ENCODE assay signal across 8 mouse cellular contexts in the genomic region with DNA sequence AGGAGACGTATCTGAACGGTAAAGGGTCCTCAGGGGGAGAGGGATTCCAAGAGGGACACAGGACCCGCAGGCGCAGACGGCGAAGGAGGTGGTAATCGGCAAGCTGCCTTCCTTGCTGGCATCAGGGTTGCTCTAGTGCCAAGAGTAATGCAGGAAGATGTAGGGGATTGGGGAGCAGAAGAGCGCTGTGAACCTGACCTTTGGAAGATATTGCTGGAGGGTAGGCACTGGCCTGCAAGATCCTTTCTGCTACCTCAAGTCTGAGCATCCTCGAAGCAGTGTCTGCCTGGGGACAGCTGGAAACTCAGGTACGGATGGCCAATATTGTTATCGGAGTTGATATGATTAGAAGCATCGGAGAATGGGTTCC. TPM values are rescaled to one million over a fixed set of nuclear protein-coding genes. Genes with fewer than 3 reads are reported as not detected.
DNase-seq lines count a peak whose midpoint lies in the region; ATAC-seq and TF ChIP-seq lines count a peak whose summit lies in the region.

No protein-coding gene starts in this region.

- no peaks in the 10 kb centered on the region for H3K36me3 ChIP-seq in lung, embryonic 16.5 days (ENCODE audit: control insufficient read depth, insufficient read depth, low read length)
- no peaks in the 10 kb centered on the region for H3K36me3 ChIP-seq in hindbrain, embryonic 16.5 days (ENCODE audit: control insufficient read depth, insufficient read depth, low read length)
- no peaks in the 10 kb centered on the region for H3K36me3 ChIP-seq in midbrain, postnatal 0 days (ENCODE audit: insufficient read depth, low read length)

- TF ChIP-seq CTCF in cortical plate, adult 2 months (IDR thresholded peaks at IDR 0.05; ENCODE audit: extremely low read depth, insufficient read depth, low read length) = no peak
- TF ChIP-seq CTCF in midbrain, postnatal 0 days (IDR thresholded peaks at IDR 0.05) = no peak

- DNase-seq in lung, postnatal 4 days = no peak
- DNase-seq in midbrain, postnatal 0 days (ENCODE audit: low spot score) = no peak
- no peak for DNase-seq in gastrocnemius, adult 18-20 months (ENCODE audit: low spot score)
- no peak for DNase-seq in layer of hippocampus, postnatal 14 days (ENCODE audit: low spot score in 2 of 2)
- no peak for DNase-seq in thymus, postnatal 10 days (ENCODE audit: low spot score in 2 of 2)

- peak overlapping the region; percentile 93 for H3K9ac ChIP-seq in lung, embryonic 16.5 days (ENCODE audit: low read length)
- H3K9ac ChIP-seq in hindbrain, embryonic 16.5 days (ENCODE audit: low read depth, low read length) = peak overlapping the region; percentile 93
- peak overlapping the region; percentile 90 for H3K9ac ChIP-seq in midbrain, postnatal 0 days (replicated peaks; ENCODE audit: low read length, poor library complexity, severe bottlenecking)

- peak overlapping the region; percentile 90 for H3K4me3 ChIP-seq in lung, embryonic 16.5 days (ENCODE audit: low read length)
- H3K4me3 ChIP-seq in cortical plate, adult 2 months (ENCODE audit: insufficient read depth, low read length) = peak overlapping the region; percentile 63
- H3K4me3 ChIP-seq in hindbrain, embryonic 16.5 days (ENCODE audit: low read length) = peak overlapping the region; percentile 96
- peak overlapping the region; percentile 64 for H3K4me3 ChIP-seq in midbrain, postnatal 0 days (ENCODE audit: low read depth, low read length)

- TF ChIP-seq POLR2A in cortical plate, adult 2 months (IDR thresholded peaks at IDR 0.05; ENCODE audit: extremely low read depth, insufficient read depth, low read length) = no peak

- no peaks in the 10 kb centered on the region for H3K9me3 ChIP-seq in lung, embryonic 16.5 days (ENCODE audit: control insufficient read depth, low read length)
- no peaks in the 10 kb centered on the region for H3K9me3 ChIP-seq in hindbrain, embryonic 16.5 days (ENCODE audit: control insufficient read depth, low read length)
- H3K9me3 ChIP-seq in midbrain, postnatal 0 days (ENCODE audit: low read length) = no peaks in the 10 kb centered on the region

- H3K4me2 ChIP-seq in lung, embryonic 16.5 days (ENCODE audit: low read depth, low read length) = peak overlapping the region; percentile 98
- H3K4me2 ChIP-seq in hindbrain, embryonic 16.5 days (ENCODE audit: low read length) = peak overlapping the region; percentile 82
- peak overlapping the region; percentile 81 for H3K4me2 ChIP-seq in midbrain, postnatal 0 days (ENCODE audit: low read depth, low read length, poor library complexity, severe bottlenecking)

- H3K4me1 ChIP-seq in lung, embryonic 16.5 days (replicated peaks; ENCODE audit: control insufficient read depth, insufficient read depth, low read length) = peaks cover 27% of the 10 kb centered on the region
- H3K4me1 ChIP-seq in cortical plate, adult 2 months (ENCODE audit: control insufficient read depth, insufficient read depth, low read length) = peaks cover 4% of the 10 kb centered on the region
- peaks cover 20% of the 10 kb centered on the region for H3K4me1 ChIP-seq in hindbrain, embryonic 16.5 days (ENCODE audit: control insufficient read depth, insufficient read depth, low read depth, low read length)
- peaks cover 9% of the 10 kb centered on the region; the same call in 1 of the 2 replicates for H3K4me1 ChIP-seq in midbrain, postnatal 0 days (ENCODE audit: insufficient read depth, low read length)

- 11% methylated on average over 12 of the region's 12 CpGs for WGBS in lung, embryonic 16.5 days
- 10% methylated on average over 12 of the region's 12 CpGs for WGBS in hindbrain, embryonic 16.5 days
- 10% methylated on average over 12 of the region's 12 CpGs for WGBS in midbrain, postnatal 0 days

- H3K27ac ChIP-seq in lung, embryonic 16.5 days (ENCODE audit: low read length) = peak overlapping the region; percentile 79
- peak overlapping the region; percentile 2; the same call in 1 of the 2 replicates for H3K27ac ChIP-seq in cortical plate, adult 2 months (ENCODE audit: insufficient read depth, low read length)
- peak overlapping the region; percentile 92 for H3K27ac ChIP-seq in hindbrain, embryonic 16.5 days (ENCODE audit: low read depth, low read length)
- H3K27ac ChIP-seq in midbrain, postnatal 0 days (ENCODE audit: low read depth, low read length) = peak overlapping the region; percentile 79

- H3K27me3 ChIP-seq in lung, embryonic 16.5 days (ENCODE audit: control insufficient read depth, insufficient read depth, low read depth, low read length) = no peaks in the 10 kb centered on the region
- no peaks in the 10 kb centered on the region for H3K27me3 ChIP-seq in hindbrain, embryonic 16.5 days (replicated peaks; ENCODE audit: control insufficient read depth, insufficient read depth, low read length)
- no peaks in the 10 kb centered on the region for H3K27me3 ChIP-seq in midbrain, postnatal 0 days (ENCODE audit: insufficient read depth, low read length)

- no peak for ATAC-seq in lung, embryonic 16.5 days (ENCODE audit: low read depth)
- no peak for ATAC-seq in hindbrain, embryonic 16.5 days
- ATAC-seq in midbrain, postnatal 0 days (ENCODE audit: low FRiP score) = no peak

RNA-seq across cellular contexts. Expression of gene Tnk2, which starts 1.1 kb away (rescaled TPM):
- 15.4 and 18.0 TPM in 2 replicates for polyA plus RNA-seq in lung, embryonic 16.5 days (2015; fragmentation: Nextera tagmentation; extraction: Ambion mirVana)
- polyA plus RNA-seq in cortical plate, adult 2 months (2012; rRNA removed) = 202 and 204 TPM in 2 replicates
- polyA plus RNA-seq in hindbrain, embryonic 16.5 days (2015; fragmentation: Nextera tagmentation; extraction: Ambion mirVana) = 19.3 and 22.6 TPM in 2 replicates
- total RNA-seq in midbrain, postnatal 0 days (2014; rRNA removed) = 69.1 and 81.7 TPM in 2 replicates
- 15.7 and 16.5 TPM in 2 replicates for polyA plus RNA-seq in midbrain, postnatal 0 days (2015; fragmentation: Nextera tagmentation; extraction: Ambion mirVana)
- total RNA-seq in gastrocnemius, adult 18-20 months (2021) = 10 to 100 TPM; 44.9 to 46.5 TPM
- 100 to 1,000 TPM; 120 to 124 TPM for total RNA-seq in layer of hippocampus, postnatal 14 days (2021)

RNA-seq across cellular contexts. Expression of gene Tfrc, which starts 36.1 kb away (rescaled TPM):
- 57.3 and 58.4 TPM in 2 replicates for polyA plus RNA-seq in lung, embryonic 16.5 days (2015; fragmentation: Nextera tagmentation; extraction: Ambion mirVana)
- 77.7 and 82.2 TPM in 2 replicates for polyA plus RNA-seq in cortical plate, adult 2 months (2012; rRNA removed)
- polyA plus RNA-seq in hindbrain, embryonic 16.5 days (2015; fragmentation: Nextera tagmentation; extraction: Ambion mirVana) = 26.3 and 36.5 TPM in 2 replicates
- 51.2 and 91.4 TPM in 2 replicates for total RNA-seq in midbrain, postnatal 0 days (2014; rRNA removed)
- polyA plus RNA-seq in midbrain, postnatal 0 days (2015; fragmentation: Nextera tagmentation; extraction: Ambion mirVana) = 39.8 and 40.6 TPM in 2 replicates
- total RNA-seq in gastrocnemius, adult 18-20 months (2021) = 10 to 100 TPM; 51.9 to 58.7 TPM
- 100 to 1,000 TPM in 1 of 2 experiments, 10 to 100 TPM in 1; 83.5 to 111 TPM for total RNA-seq in layer of hippocampus, postnatal 14 days (2021)

Comparison
In these comparisons a context has a peak if more than half of its experiments do, and no peak if none do; other contexts are left out.
1. H3K27ac ChIP-seq: peak in every context shown above with its lines; median percentile 92 in hindbrain, embryonic 16.5 days; 79 in lung, embryonic 16.5 days; 79 in midbrain, postnatal 0 days; 2 in cortical plate, adult 2 months.